ENCODE assay signal across 8 mouse cellular contexts in genomic region chr8:9977573-9978314, GRCm38 (mm10). TPM values are rescaled to one million over a fixed set of nuclear protein-coding genes. Genes with fewer than 3 reads are reported as not detected.
DNase-seq lines count a peak whose midpoint lies in the region; ATAC-seq and TF ChIP-seq lines count a peak whose summit lies in the region.

TSS of gene Lig4 (minus strand) at chr8:9977686.
TSS of gene Abhd13 (plus strand) at chr8:9977707.

- peaks cover 27% of the 10 kb centered on the region for H3K4me1 ChIP-seq in G1E (ENCODE audit: insufficient read depth, low read depth, low read length)
- peaks cover 42% of the 10 kb centered on the region for H3K4me1 ChIP-seq in forebrain, embryonic 16.5 days (replicated peaks; ENCODE audit: control insufficient read depth, insufficient read depth, low read length)
- peaks cover 9% of the 10 kb centered on the region for H3K4me1 ChIP-seq in lung, embryonic 14.5 days (ENCODE audit: insufficient read depth)
- peaks cover 8% of the 10 kb centered on the region for H3K4me1 ChIP-seq in olfactory bulb, adult 2 months (ENCODE audit: control insufficient read depth, insufficient read depth, low read length)
- peaks cover 14% of the 10 kb centered on the region for H3K4me1 ChIP-seq in thymus, adult 2 months (replicated peaks; ENCODE audit: control insufficient read depth, insufficient read depth, low read length)

- peaks cover 34% of the 10 kb centered on the region for H3K36me3 ChIP-seq in G1E (replicated peaks)
- peaks cover 4% of the 10 kb centered on the region for H3K36me3 ChIP-seq in forebrain, embryonic 16.5 days (ENCODE audit: control insufficient read depth, insufficient read depth)
- H3K36me3 ChIP-seq in lung, embryonic 14.5 days (ENCODE audit: insufficient read depth), result peaks cover 10% of the 10 kb centered on the region
- peaks cover 14% of the 10 kb centered on the region for H3K36me3 ChIP-seq in thymus, adult 2 months (ENCODE audit: control insufficient read depth, insufficient read depth, low read length)

- peak; percentile 42 for ATAC-seq in G1E (ENCODE audit: extremely low read depth, insufficient number of reproducible peaks, low FRiP score, poor library complexity, severe bottlenecking)
- peak; percentile 68 for ATAC-seq in forebrain, embryonic 16.5 days
- ATAC-seq in lung, embryonic 14.5 days (ENCODE audit: insufficient read depth), result peak; percentile 68

- peak within 1 kb of the TSS; percentile 86 for H3K4me2 ChIP-seq in forebrain, embryonic 16.5 days (ENCODE audit: low read length)
- peak within 1 kb of the TSS; percentile 86 for H3K4me2 ChIP-seq in lung, embryonic 14.5 days

- H3K4me3 ChIP-seq in G1E (ENCODE audit: low read depth, low read length), result peak within 1 kb of the TSS; percentile 85
- peak within 1 kb of the TSS; percentile 83 for H3K4me3 ChIP-seq in forebrain, embryonic 16.5 days (replicated peaks; ENCODE audit: low read length)
- peak within 1 kb of the TSS; percentile 84 for H3K4me3 ChIP-seq in layer of hippocampus, adult 2 months
- peak within 1 kb of the TSS; percentile 96 for H3K4me3 ChIP-seq in lung, embryonic 14.5 days (ENCODE audit: low read depth, low read length)
- peak within 1 kb of the TSS; percentile 98 for H3K4me3 ChIP-seq in olfactory bulb, adult 2 months (ENCODE audit: insufficient read depth, low read depth, low read length)
- H3K4me3 ChIP-seq in thymus, adult 2 months (ENCODE audit: control insufficient read depth, insufficient read depth, low read length), result peak within 1 kb of the TSS; percentile 93

- H3K9ac ChIP-seq in forebrain, embryonic 16.5 days (replicated peaks; ENCODE audit: low read depth, low read length), result peak within 1 kb of the TSS; percentile 91
- peak within 1 kb of the TSS; percentile 81 for H3K9ac ChIP-seq in lung, embryonic 14.5 days

- H3K9me3 ChIP-seq in G1E (replicated peaks), result no peaks in the 10 kb centered on the region
- H3K9me3 ChIP-seq in forebrain, embryonic 16.5 days (ENCODE audit: control insufficient read depth, low read length), result no peaks in the 10 kb centered on the region
- H3K9me3 ChIP-seq in lung, embryonic 14.5 days (ENCODE audit: low read depth, low read length), result no peaks in the 10 kb centered on the region

- intact Hi-C loops in heart, postnatal 36 days (cut with DNase I), result loop anchor here (2.0 to 5.0 kb wide), 4 partner anchors 65 to 425 kb away; no protein-coding TSS in a partner anchor

- peak; percentile 71 for TF ChIP-seq POLR2A in olfactory bulb, adult 2 months (IDR thresholded peaks at IDR 0.05; ENCODE audit: insufficient read depth, low read depth, low read length)
- peak; percentile 76; the same call in 1 of the 2 replicates for TF ChIP-seq POLR2A in thymus, adult 2 months (IDR thresholded peaks at IDR 0.05; ENCODE audit: control insufficient read depth, extremely low read depth, insufficient read depth, low read length, poor library complexity)

- peak; percentile 91 for DNase-seq in G1E (ENCODE audit: low spot score)
- peak; percentile 95 to 100 for DNase-seq in cerebellum, adult 18-20 months
- DNase-seq in heart, postnatal 36 days, result peak; percentile 99
- peak; percentile 97 to 99 for DNase-seq in layer of hippocampus, adult 2 months (ENCODE audit: low spot score in 2 of 2)
- DNase-seq in lung, embryonic 14.5 days, result peak; percentile 98
- DNase-seq in thymus, adult 2 months, result peak; percentile 100

- under 1% methylated on average over 59 of the region's 68 CpGs for WGBS in forebrain, embryonic 16.5 days
- 0% methylated on average over 68 of the region's 68 CpGs for WGBS in lung, embryonic 14.5 days
- WGBS in olfactory bulb, adult 2 months, result under 1% methylated on average over 64 of the region's 68 CpGs
- WGBS in thymus, adult 2 months, result under 1% methylated on average over 68 of the region's 68 CpGs

- peak within 1 kb of the TSS; percentile 81 for H3K27ac ChIP-seq in forebrain, embryonic 16.5 days (ENCODE audit: low read length)
- peak within 1 kb of the TSS; percentile 94 for H3K27ac ChIP-seq in layer of hippocampus, adult 2 months
- peak within 1 kb of the TSS; percentile 83 for H3K27ac ChIP-seq in lung, embryonic 14.5 days (ENCODE audit: low read depth)
- peak within 1 kb of the TSS; percentile 58; the same call in 1 of the 2 replicates for H3K27ac ChIP-seq in olfactory bulb, adult 2 months (ENCODE audit: insufficient read depth, low read depth, low read length)
- peak within 1 kb of the TSS; percentile 62 for H3K27ac ChIP-seq in thymus, adult 2 months (ENCODE audit: control insufficient read depth, insufficient read depth, low read length)

- no peak for TF ChIP-seq CTCF in G1E (IDR thresholded peaks at IDR 0.05; ENCODE audit: low read depth, low read length)
- TF ChIP-seq CTCF in layer of hippocampus, adult 2 months (conservative IDR thresholded peaks at IDR 0.05), result no peak
- no peak for TF ChIP-seq CTCF in lung, embryonic 14.5 days (IDR thresholded peaks at IDR 0.05; ENCODE audit: low read depth)
- TF ChIP-seq CTCF in olfactory bulb, adult 2 months (IDR thresholded peaks at IDR 0.05; ENCODE audit: insufficient read depth, low read depth, low read length), result no peak
- TF ChIP-seq CTCF in thymus, adult 2 months (IDR thresholded peaks at IDR 0.05; ENCODE audit: borderline replicate concordance, control insufficient read depth, extremely low read depth, insufficient read depth, low read length, poor library complexity), result 0 out of 2 replicates have a peak, but pooled peaks have one; percentile 9

- no peaks in the 10 kb centered on the region for H3K27me3 ChIP-seq in G1E (ENCODE audit: insufficient read depth, low read length)
- H3K27me3 ChIP-seq in forebrain, embryonic 16.5 days (replicated peaks; ENCODE audit: control insufficient read depth, insufficient read depth, low read length), result no peaks in the 10 kb centered on the region
- no peaks in the 10 kb centered on the region for H3K27me3 ChIP-seq in lung, embryonic 14.5 days (ENCODE audit: insufficient read depth, low read length)
- H3K27me3 ChIP-seq in thymus, adult 2 months (ENCODE audit: control insufficient read depth, insufficient read depth, low read length), result no peaks in the 10 kb centered on the region

RNA-seq across cellular contexts. Expression of gene Lig4, which starts in this region (rescaled TPM):
- total RNA-seq in G1E (2014; fragmentation: Nextera tagmentation) (4.4 and 6.1 TPM in 2 replicates), G1E (2017) (0.87 and 1.5 TPM in 2 replicates)
- 0.28 and 0.38 TPM in 2 replicates for polyA plus RNA-seq in G1E (2012)
- polyA plus RNA-seq in forebrain, embryonic 16.5 days (2015; fragmentation: Nextera tagmentation; extraction: Ambion mirVana), result 11.0 and 11.7 TPM in 2 replicates
- total RNA-seq in heart, postnatal 36 days (2021), result 1 to 10 TPM; 4.7 to 5.3 TPM
- total RNA-seq in layer of hippocampus, adult 2 months (2021), result 10 to 100 TPM; 11.2 to 11.6 TPM
- polyA plus RNA-seq in lung, embryonic 14.5 days (2014; fragmentation: Nextera tagmentation; extraction: Ambion mirVana), result 5.7 and 6.0 TPM in 2 replicates
- polyA plus RNA-seq in olfactory bulb, adult 2 months (2012; ENCODE audit: insufficient read depth, insufficient read length, low replicate concordance, missing spikeins), result not detected in 2 replicates
- 16.0 and 18.3 TPM in 2 replicates for polyA plus RNA-seq in thymus, adult 2 months (2012; rRNA removed)

RNA-seq across cellular contexts. Expression of gene Abhd13, which starts in this region (rescaled TPM):
- total RNA-seq in G1E (2014; fragmentation: Nextera tagmentation) (18.7 and 19.9 TPM in 2 replicates), G1E (2017) (23.5 and 24.0 TPM in 2 replicates)
- 1.4 and 1.5 TPM in 2 replicates for polyA plus RNA-seq in G1E (2012)
- 15.2 and 18.3 TPM in 2 replicates for polyA plus RNA-seq in forebrain, embryonic 16.5 days (2015; fragmentation: Nextera tagmentation; extraction: Ambion mirVana)
- total RNA-seq in heart, postnatal 36 days (2021), result 10 to 100 TPM in 1 of 2 experiments, 1 to 10 TPM in 1; 9.6 to 13.4 TPM
- 10 to 100 TPM; 27.8 to 28.2 TPM for total RNA-seq in layer of hippocampus, adult 2 months (2021)
- polyA plus RNA-seq in lung, embryonic 14.5 days (2014; fragmentation: Nextera tagmentation; extraction: Ambion mirVana), result 20.5 and 20.6 TPM in 2 replicates
- polyA plus RNA-seq in olfactory bulb, adult 2 months (2012; ENCODE audit: insufficient read depth, insufficient read length, low replicate concordance, missing spikeins), result not detected in 2 replicates
- polyA plus RNA-seq in thymus, adult 2 months (2012; rRNA removed), result 10.5 and 10.9 TPM in 2 replicates

Comparison
In these comparisons a context has a peak if more than half of its experiments do, and no peak if none do; other contexts are left out.
1. Peak in every context shown above with its lines: DNase-seq, ATAC-seq, H3K4me3 ChIP-seq and H3K27ac ChIP-seq.